Mouse (Mus musculus) myocyte (in vitro differentiated cells): ENCODE measurements around the gene Ern1. TPM values are rescaled to one million over a fixed set of nuclear protein-coding genes. Genes with fewer than 3 reads are reported as not detected.

Experiments used
- H3K27me3 ChIP-seq: one replicate; pipeline ENCODE4 v1.6.1; 2011; ENCODE audit not compliant: control insufficient read depth, insufficient read depth, insufficient read length
- H3K36me3 ChIP-seq: one replicate; pipeline ENCODE4 v1.6.1; 2011; ENCODE audit not compliant: control insufficient read depth, insufficient read depth
- H3K4me2 ChIP-seq: one replicate; pipeline ENCODE4 v1.6.1; 2011; ENCODE audit warnings: low read depth, control low read depth
- H3K4me3 ChIP-seq: one replicate; pipeline ENCODE4 v1.5.1; 2011; ENCODE audit warnings: mild to moderate bottlenecking, control low read depth, moderate library complexity
- H3K79me2 ChIP-seq: one replicate; pipeline ENCODE4 v1.6.1; 2011; ENCODE audit not compliant: control insufficient read depth, insufficient read depth
- H3ac ChIP-seq: one replicate; pipeline ENCODE4 v1.6.1; 2011; ENCODE audit not compliant: control insufficient read depth, insufficient read length
- CEBPB ChIP-seq: IDR thresholded peaks from 2 replicates; pipeline ENCODE4 v1.6.1; 2011; ENCODE audit warnings: mild to moderate bottlenecking, moderate library complexity; ENCODE audit not compliant: poor library complexity, insufficient read depth, severe bottlenecking
- E2F4 ChIP-seq: IDR thresholded peaks from one replicate; pipeline ENCODE4 v1.6.1; 2011; ENCODE audit warnings: mild to moderate bottlenecking, control low read depth, moderate library complexity; ENCODE audit not compliant: insufficient read depth
- MAX ChIP-seq: IDR thresholded peaks from one replicate; pipeline ENCODE4 v1.6.1; 2011; ENCODE audit warnings: low read depth, mild to moderate bottlenecking, control low read depth
- MYOD1 ChIP-seq, 3 experiments: IDR thresholded peaks; one replicate each; pipeline ENCODE4 v1.6.1; 2011; ENCODE audit warnings: control low read depth in 2 of 3, low read depth in 2 of 3, mild to moderate bottlenecking in 2 of 3, moderate library complexity in 1 of 3; ENCODE audit not compliant: insufficient read length in 2 of 3, control insufficient read depth in 1 of 3
- MYOG ChIP-seq, 3 experiments: IDR thresholded peaks; one replicate each; pipeline ENCODE4 v1.6.1; 2011; ENCODE audit warnings: control low read depth in 2 of 3, low read depth in 2 of 3, mild to moderate bottlenecking in 2 of 3; ENCODE audit not compliant: insufficient read length in 2 of 3, control insufficient read depth in 1 of 3, insufficient read depth in 1 of 3
- POLR2A ChIP-seq: IDR thresholded peaks from one replicate; pipeline ENCODE4 v1.6.1; 2011; ENCODE audit warnings: low read depth, mild to moderate bottlenecking, control low read depth, moderate library complexity; ENCODE audit not compliant: insufficient read length
- POLR2AphosphoS2 ChIP-seq: IDR thresholded peaks from one replicate; pipeline ENCODE4 v1.6.1; 2011; ENCODE audit warnings: low read depth, control low read depth; ENCODE audit not compliant: insufficient read length
- REST ChIP-seq: IDR thresholded peaks from one replicate; pipeline ENCODE4 v1.6.1; 2011; ENCODE audit warnings: mild to moderate bottlenecking, control low read depth, moderate library complexity; ENCODE audit not compliant: insufficient read depth, insufficient read length
- SRF ChIP-seq: IDR thresholded peaks from one replicate; pipeline ENCODE4 v1.6.1; 2011; ENCODE audit warnings: low read depth; ENCODE audit not compliant: control insufficient read depth, insufficient read length
- TCF12 ChIP-seq: IDR thresholded peaks from one replicate; pipeline ENCODE4 v1.6.1; 2011; ENCODE audit warnings: mild to moderate bottlenecking, control low read depth; ENCODE audit not compliant: poor library complexity, insufficient read depth, severe bottlenecking
- TCF3 ChIP-seq: IDR thresholded peaks from one replicate; pipeline ENCODE4 v1.6.1; 2011; ENCODE audit warnings: low read depth, control low read depth; ENCODE audit not compliant: insufficient read length
- USF1 ChIP-seq: IDR thresholded peaks from one replicate; pipeline ENCODE4 v1.6.1; 2011; ENCODE audit warnings: low read depth, mild to moderate bottlenecking, control low read depth, moderate library complexity
- polyA plus RNA-seq: library from polyadenylated mRNA; unstranded; fragments of >200 nt; fragmentation: generic; extraction: Trizol; gene quantifications from one replicate; pipeline ENCODE4 v1.2.1, GENCODE M21; 2012; ENCODE audit warnings: missing spikeins

Ern1 gene
- polyA plus RNA-seq, 1 experiment = 20.4 TPM

GRCm38 (mm10) chr11:106387020-106387419 lies 100.6 kb downstream of the Ern1 start:
- Histone ChIP-seq H3K36me3 (no peaks in the 10 kb centered on the region), H3K27me3 (no peaks in the 10 kb centered on the region), H3ac (no peak overlapping the region), H3K4me2 (peak overlapping the region; percentile 45), H3K79me2 (no peaks in the 10 kb centered on the region), H3K4me3 (no peak overlapping the region)
- TF ChIP-seq MAX = no peak
- no peak for TF ChIP-seq POLR2A
- no peak for TF ChIP-seq REST
- TF ChIP-seq E2F4 = no peak
- no peak for TF ChIP-seq MYOD1 (IDR thresholded peaks at IDR 0.05; ENCODE audit: control insufficient read depth in 1 of 3, insufficient read length in 2 of 3, low read depth in 2 of 3)
- TF ChIP-seq SRF = no peak
- TF ChIP-seq POLR2AphosphoS2 = no peak
- TF ChIP-seq MYOG (IDR thresholded peaks at IDR 0.05; ENCODE audit: control insufficient read depth in 1 of 3, insufficient read depth in 1 of 3, insufficient read length in 2 of 3, low read depth in 2 of 3) = no peak
- no peak for TF ChIP-seq TCF12
- no peak for TF ChIP-seq TCF3
- no peak for TF ChIP-seq CEBPB
- no peak for TF ChIP-seq USF1

GRCm38 (mm10) chr11:106386409-106386808 lies 101.2 kb downstream of the Ern1 start:
- no peaks in the 10 kb centered on the region for H3K79me2 ChIP-seq
- no peak overlapping the region for H3K4me2 ChIP-seq
- H3K27me3 ChIP-seq = no peaks in the 10 kb centered on the region
- no peak overlapping the region for H3K4me3 ChIP-seq
- TF ChIP-seq MYOD1 (IDR thresholded peaks at IDR 0.05; ENCODE audit: control insufficient read depth in 1 of 3, insufficient read length in 2 of 3, low read depth in 2 of 3) (no peak), TCF12 (no peak), USF1 (no peak), E2F4 (no peak), CEBPB (no peak), POLR2A (no peak), REST (no peak), POLR2AphosphoS2 (no peak), MAX (no peak), TCF3 (no peak), MYOG (IDR thresholded peaks at IDR 0.05; ENCODE audit: control insufficient read depth in 1 of 3, insufficient read depth in 1 of 3, insufficient read length in 2 of 3, low read depth in 2 of 3) (no peak), SRF (no peak)
- H3ac ChIP-seq = no peak overlapping the region
- H3K36me3 ChIP-seq = no peaks in the 10 kb centered on the region

GRCm38 (mm10) chr11:106383051-106383790 lies 104.4 kb downstream of the Ern1 start:
- H3ac ChIP-seq = no peak overlapping the region
- H3K4me3 ChIP-seq = no peak overlapping the region
- no peak overlapping the region for H3K4me2 ChIP-seq
- TF ChIP-seq POLR2A (no peak), MYOD1 (IDR thresholded peaks at IDR 0.05; ENCODE audit: control insufficient read depth in 1 of 3, insufficient read length in 2 of 3, low read depth in 2 of 3) (no peak), POLR2AphosphoS2 (no peak), CEBPB (no peak), TCF3 (no peak), MAX (no peak), USF1 (no peak), SRF (no peak), TCF12 (no peak), E2F4 (no peak), MYOG (IDR thresholded peaks at IDR 0.05; ENCODE audit: control insufficient read depth in 1 of 3, insufficient read depth in 1 of 3, insufficient read length in 2 of 3, low read depth in 2 of 3) (no peak)
- no peaks in the 10 kb centered on the region for H3K36me3 ChIP-seq
- H3K79me2 ChIP-seq = no peaks in the 10 kb centered on the region
- H3K27me3 ChIP-seq = peaks cover 17% of the 10 kb centered on the region

GRCm38 (mm10) chr11:106382424-106382823 lies 105.2 kb downstream of the Ern1 start:
- TF ChIP-seq E2F4 = no peak
- no peak for TF ChIP-seq CEBPB
- Histone ChIP-seq H3K4me3 (no peak overlapping the region), H3K79me2 (no peaks in the 10 kb centered on the region), H3K27me3 (peaks cover 25% of the 10 kb centered on the region), H3K36me3 (no peaks in the 10 kb centered on the region), H3K4me2 (no peak overlapping the region), H3ac (no peak overlapping the region)

GRCm38 (mm10) chr11:106381883-106382282 lies 105.8 kb downstream of the Ern1 start:
- TF ChIP-seq E2F4 = no peak
- no peak for TF ChIP-seq MYOG (IDR thresholded peaks at IDR 0.05; ENCODE audit: control insufficient read depth in 1 of 3, insufficient read depth in 1 of 3, insufficient read length in 2 of 3, low read depth in 2 of 3)
- TF ChIP-seq MAX = no peak
- no peak for TF ChIP-seq MYOD1 (IDR thresholded peaks at IDR 0.05; ENCODE audit: control insufficient read depth in 1 of 3, insufficient read length in 2 of 3, low read depth in 2 of 3)
- no peak for TF ChIP-seq TCF12
- TF ChIP-seq SRF = no peak
- TF ChIP-seq CEBPB = no peak
- TF ChIP-seq USF1 = no peak
- TF ChIP-seq POLR2A = no peak
- no peak for TF ChIP-seq POLR2AphosphoS2
- TF ChIP-seq REST = no peak
- TF ChIP-seq TCF3 = no peak
- Histone ChIP-seq H3ac (no peak overlapping the region), H3K79me2 (no peaks in the 10 kb centered on the region), H3K4me3 (no peak overlapping the region), H3K36me3 (no peaks in the 10 kb centered on the region), H3K4me2 (no peak overlapping the region), H3K27me3 (peaks cover 30% of the 10 kb centered on the region)
